Mouse (Mus musculus): ENCODE measurements around the gene Fam129b. TPM values are rescaled to one million over a fixed set of nuclear protein-coding genes. Genes with fewer than 3 reads are reported as not detected.
A peak's percentile ranks its signal among the peaks of the same experiment; 100 is the strongest.

The Fam129b gene
- total and polyA plus RNA-seq, 3 experiments, result 0.26 to 0.55 (median 0.50) TPM

GRCm38 (mm10) chr2:32928947-32929829, 53.3 kb downstream of the Fam129b start (continued):
- TF ChIP-seq BHLHE40 (IDR thresholded peaks at IDR 0.05; ENCODE audit: low read depth, low read length), result no peak
- TF ChIP-seq HCFC1 (IDR thresholded peaks at IDR 0.05; ENCODE audit: low read depth, low read length), result no peak
- no peak for TF ChIP-seq UBTF (IDR thresholded peaks at IDR 0.05; ENCODE audit: low read depth, low read length)
- TF ChIP-seq SIN3A (IDR thresholded peaks at IDR 0.05; ENCODE audit: low read length), result no peak

- H3K27ac ChIP-seq (ENCODE audit: insufficient read depth, low read depth), result no peak overlapping the region
- DNase-seq (ENCODE audit: extremely low read depth), result no peak
- H3K4me3 ChIP-seq (replicated peaks in 1 of 3; ENCODE audit: low read depth in 2 of 3, low read length in 2 of 3, poor library complexity in 1 of 3), result no peak overlapping the region
- in situ Hi-C loops (cut with MboI; ENCODE audit: low pct_ligation_motif_present, low pct_unique_long_range_greater_than_20kb, low sequenced_read_pairs) (loop anchor here (10.0 kb wide), 1 partner anchor 157 kb away; the partner anchor contains the start of genes Ptrh1 and Ttc16), dilution Hi-C loops (cut with MboI; ENCODE audit: extremely low pct_ligation_motif_present, extremely low pct_unique_long_range_greater_than_20kb, low sequenced_read_pairs) (no loop called here)
- TF ChIP-seq ZKSCAN1 (IDR thresholded peaks at IDR 0.05; ENCODE audit: borderline replicate concordance, low read depth, low read length), result no peak
- TF ChIP-seq NRF1 (IDR thresholded peaks at IDR 0.05; ENCODE audit: low read depth, low read length), result 0 out of 2 replicates have a peak, but pooled peaks have one; percentile 42
- no peak for TF ChIP-seq MAFK (IDR thresholded peaks at IDR 0.05; ENCODE audit: insufficient replicate concordance, low read length)
- TF ChIP-seq MYC (IDR thresholded peaks at IDR 0.05; ENCODE audit: low read depth, low read length), result no peak
- TF ChIP-seq ZMIZ1 (IDR thresholded peaks at IDR 0.05; ENCODE audit: low read depth, low read length), result no peak
- no peak overlapping the region for H3K9ac ChIP-seq (ENCODE audit: insufficient read depth, low read depth)
- H3K36me3 ChIP-seq (replicated peaks in 1 of 2; ENCODE audit: control insufficient read depth in 1 of 2, insufficient read depth in 1 of 2, low read length in 1 of 2), result peaks cover 22 to 70% of the 10 kb centered on the region in 2 experiments
- H3K79me2 ChIP-seq (replicated peaks; ENCODE audit: control insufficient read depth, extremely low read depth, insufficient read depth, poor library complexity, severe bottlenecking), result no peaks in the 10 kb centered on the region
- peaks cover 0 to 5% of the 10 kb centered on the region in 2 experiments; a peak in 1 of 4 replicates for H3K4me1 ChIP-seq (ENCODE audit: control insufficient read depth in 1 of 2, insufficient read depth in 2 of 2)
- H3K9me3 ChIP-seq (replicated peaks; ENCODE audit: low read length), result no peaks in the 10 kb centered on the region
- H3K27me3 ChIP-seq (replicated peaks), result no peaks in the 10 kb centered on the region
- H3K4me2 ChIP-seq (ENCODE audit: insufficient read depth, low read depth, poor library complexity, severe bottlenecking), result no peak overlapping the region
Measured at GRCm38 (mm10) chr2:32931730-32932129, 55.8 kb downstream of the Fam129b start.

- no peak overlapping the region for H3K4me2 ChIP-seq (ENCODE audit: insufficient read depth, low read depth, poor library complexity, severe bottlenecking)
- no peak overlapping the region for H3K4me3 ChIP-seq (replicated peaks in 1 of 3; ENCODE audit: low read depth in 2 of 3, low read length in 2 of 3, poor library complexity in 1 of 3)
- dilution Hi-C loops (cut with MboI; ENCODE audit: extremely low pct_ligation_motif_present, extremely low pct_unique_long_range_greater_than_20kb, low sequenced_read_pairs) (no loop called here), in situ Hi-C loops (cut with MboI; ENCODE audit: low pct_ligation_motif_present, low pct_unique_long_range_greater_than_20kb, low sequenced_read_pairs) (loop anchor here (10.0 kb wide), 1 partner anchor 164 kb away; the partner anchor contains the start of genes Ptrh1 and Ttc16)
- DNase-seq (ENCODE audit: extremely low read depth), result no peak
- H3K4me1 ChIP-seq (ENCODE audit: control insufficient read depth in 1 of 2, insufficient read depth in 2 of 2), result peaks cover 0 to 11% of the 10 kb centered on the region in 2 experiments; a peak in 1 of 4 replicates
- H3K36me3 ChIP-seq (replicated peaks in 1 of 2; ENCODE audit: control insufficient read depth in 1 of 2, insufficient read depth in 1 of 2, low read length in 1 of 2), result peaks cover 18 to 77% of the 10 kb centered on the region in 2 experiments
- no peaks in the 10 kb centered on the region for H3K79me2 ChIP-seq (replicated peaks; ENCODE audit: control insufficient read depth, extremely low read depth, insufficient read depth, poor library complexity, severe bottlenecking)
- TF ChIP-seq ZKSCAN1 (IDR thresholded peaks at IDR 0.05; ENCODE audit: borderline replicate concordance, low read depth, low read length) (peak; percentile 93), JUN (IDR thresholded peaks at IDR 0.05; ENCODE audit: insufficient read depth, low read depth, low read length) (no peak)
- no peaks in the 10 kb centered on the region for H3K27me3 ChIP-seq (replicated peaks)
- H3K9ac ChIP-seq (ENCODE audit: insufficient read depth, low read depth), result no peak overlapping the region
- H3K9me3 ChIP-seq (replicated peaks; ENCODE audit: low read length), result no peaks in the 10 kb centered on the region
- no peak overlapping the region for H3K27ac ChIP-seq (ENCODE audit: insufficient read depth, low read depth)
Measured at GRCm38 (mm10) chr2:32938741-32939140, 62.8 kb downstream of the Fam129b start.
